Mouse (Mus musculus) midbrain, embryonic 12.5 days (tissue): ENCODE measurements around the gene Stk24. TPM values are rescaled to one million over a fixed set of nuclear protein-coding genes. Genes with fewer than 3 reads are reported as not detected.

Experiments used
- ATAC-seq: fragments of 200-750 bp; cut with Nextera tagmentation; 2 replicates; pipeline ENCODE4 v1.8.0; 2017; ENCODE audit warnings: low read depth, moderate TSS enrichment, moderate library complexity; ENCODE audit not compliant: low FRiP score
- H3K27ac ChIP-seq: fragments of 300-500 bp; sonication (generic); replicated peaks from 2 replicates; pipeline ENCODE4 v1.5.1; 2016; ENCODE audit warnings: mild to moderate bottlenecking
- H3K27me3 ChIP-seq: fragments of 300-500 bp; sonication (generic); 2 replicates; pipeline ENCODE4 v1.6.1; 2016; ENCODE audit warnings: mild to moderate bottlenecking
- H3K36me3 ChIP-seq: fragments of 300-500 bp; sonication (generic); 2 replicates; pipeline ENCODE4 v1.6.1; 2016
- H3K4me1 ChIP-seq: fragments of 300-500 bp; sonication (generic); 2 replicates; pipeline ENCODE4 v1.6.1; 2016
- H3K4me2 ChIP-seq: fragments of 300-500 bp; sonication (generic); replicated peaks from 2 replicates; pipeline ENCODE4 v1.6.1; 2016; ENCODE audit warnings: mild to moderate bottlenecking, moderate library complexity
- H3K4me3 ChIP-seq: fragments of 300-500 bp; sonication (generic); 2 replicates; pipeline ENCODE4 v1.5.1; 2016; ENCODE audit warnings: mild to moderate bottlenecking
- H3K9ac ChIP-seq: fragments of 300-500 bp; sonication (generic); replicated peaks from 2 replicates; pipeline ENCODE4 v1.6.1; 2016; ENCODE audit warnings: mild to moderate bottlenecking, moderate library complexity
- H3K9me3 ChIP-seq: fragments of 300-500 bp; sonication (generic); 2 replicates; pipeline ENCODE4 v1.6.1; 2016; ENCODE audit warnings: mild to moderate bottlenecking
- WGBS: fragments of 180-500 bp; shearing (Covaris S2); methylation state at CpG from one replicate; pipeline ENCODE4 v1.1.7; 2016; 5-methylcytosine and 5-hydroxymethylcytosine counted together
- polyA plus RNA-seq: library from polyadenylated mRNA; unstranded; fragments of >200 nt; fragmentation: Nextera tagmentation; extraction: Ambion mirVana; gene quantifications from 2 replicates; pipeline ENCODE4 v1.2.1, GENCODE M21; 2016

Stk24 gene
- polyA plus RNA-seq, 1 experiment from 2014 or later = 41.1 TPM

- Histone ChIP-seq H3K27me3 (no peaks in the 10 kb centered on the region), H3K4me1 (no peaks in the 10 kb centered on the region), H3K9me3 (no peaks in the 10 kb centered on the region), H3K4me3 (no peak overlapping the region), H3K9ac (no peak overlapping the region), H3K27ac (no peak overlapping the region), H3K36me3 (peaks cover 18% of the 10 kb centered on the region), H3K4me2 (no peak overlapping the region)
- no peak for ATAC-seq
- WGBS = 79% methylated on average over 8 of the region's 8 CpGs
These were observed 112.0 kb downstream of the Stk24 start for GRCm38 (mm10) chr14:121267801-121268200.

GRCm38 (mm10) chr14:121264453-121264852 is 115.4 kb downstream of the Stk24 start:
- no peaks in the 10 kb centered on the region for H3K27me3 ChIP-seq
- peaks cover under 1% of the 10 kb centered on the region; the same call in 1 of the 2 replicates for H3K4me1 ChIP-seq
- H3K9ac ChIP-seq = no peak overlapping the region
- 86% methylated on average over 6 of the region's 6 CpGs for WGBS
- ATAC-seq = no peak
- H3K4me2 ChIP-seq = no peak overlapping the region
- H3K36me3 ChIP-seq = peaks cover 8% of the 10 kb centered on the region
- no peaks in the 10 kb centered on the region for H3K9me3 ChIP-seq
- H3K27ac ChIP-seq = no peak overlapping the region
- H3K4me3 ChIP-seq = no peak overlapping the region

GRCm38 (mm10) chr14:121263912-121264311 is 115.9 kb downstream of the Stk24 start:
- no peak overlapping the region for H3K27ac ChIP-seq
- WGBS = 96% methylated on average over 2 of the region's 2 CpGs
- no peak overlapping the region for H3K4me3 ChIP-seq
- no peaks in the 10 kb centered on the region for H3K27me3 ChIP-seq
- no peak overlapping the region for H3K4me2 ChIP-seq
- no peak overlapping the region for H3K9ac ChIP-seq
- peaks cover 3% of the 10 kb centered on the region; the same call in 1 of the 2 replicates for H3K4me1 ChIP-seq
- H3K36me3 ChIP-seq = peaks cover 8% of the 10 kb centered on the region
- no peak for ATAC-seq
- no peaks in the 10 kb centered on the region for H3K9me3 ChIP-seq

- Histone ChIP-seq H3K4me3 (no peak overlapping the region), H3K9ac (no peak overlapping the region), H3K9me3 (no peaks in the 10 kb centered on the region), H3K4me1 (peaks cover 3% of the 10 kb centered on the region; the same call in 1 of the 2 replicates), H3K4me2 (no peak overlapping the region), H3K36me3 (0 out of 2 replicates have a peak, but pooled peaks cover 3% of the 10 kb centered on the region), H3K27me3 (no peaks in the 10 kb centered on the region), H3K27ac (no peak overlapping the region)
- ATAC-seq = no peak
- WGBS = 76% methylated on average over 4 of the region's 4 CpGs
These were observed 117.2 kb downstream of the Stk24 start for GRCm38 (mm10) chr14:121262606-121263005.

- 76% methylated on average over 5 of the region's 5 CpGs for WGBS
- no peaks in the 10 kb centered on the region for H3K9me3 ChIP-seq
- no peak overlapping the region for H3K9ac ChIP-seq
- H3K27ac ChIP-seq = no peak overlapping the region
- no peak overlapping the region for H3K4me3 ChIP-seq
- no peak for ATAC-seq
- no peaks in the 10 kb centered on the region for H3K27me3 ChIP-seq
- 0 out of 2 replicates have a peak, but pooled peaks cover 5% of the 10 kb centered on the region for H3K36me3 ChIP-seq
- no peak overlapping the region for H3K4me2 ChIP-seq
- peaks cover 3% of the 10 kb centered on the region; the same call in 1 of the 2 replicates for H3K4me1 ChIP-seq
These were observed 118.5 kb downstream of the Stk24 start for GRCm38 (mm10) chr14:121261229-121261879.

- no peaks in the 10 kb centered on the region for H3K27me3 ChIP-seq
- H3K4me1 ChIP-seq = peaks cover 3% of the 10 kb centered on the region; the same call in 1 of the 2 replicates
- H3K4me3 ChIP-seq = no peak overlapping the region
- 52% methylated on average over 7 of the region's 7 CpGs for WGBS
- H3K4me2 ChIP-seq = no peak overlapping the region
- no peak overlapping the region for H3K27ac ChIP-seq
- H3K9ac ChIP-seq = no peak overlapping the region
- H3K36me3 ChIP-seq = 0 out of 2 replicates have a peak, but pooled peaks cover 5% of the 10 kb centered on the region
- H3K9me3 ChIP-seq = no peaks in the 10 kb centered on the region
- ATAC-seq = peak; percentile 47; the same call in 1 of the 2 replicates
These were observed 120.0 kb downstream of the Stk24 start for GRCm38 (mm10) chr14:121259789-121260188.

GRCm38 (mm10) chr14:121259332-121259731 is 120.5 kb downstream of the Stk24 start:
- peak; percentile 47 for ATAC-seq
- H3K4me2 ChIP-seq = no peak overlapping the region
- 0 out of 2 replicates have a peak, but pooled peaks cover 5% of the 10 kb centered on the region for H3K36me3 ChIP-seq
- peaks cover 3% of the 10 kb centered on the region; the same call in 1 of the 2 replicates for H3K4me1 ChIP-seq
- H3K27ac ChIP-seq = peak overlapping the region; percentile 44; the same call in 1 of the 2 replicates
- no peak overlapping the region for H3K9ac ChIP-seq
- no peaks in the 10 kb centered on the region for H3K27me3 ChIP-seq
- no peak overlapping the region for H3K4me3 ChIP-seq
- H3K9me3 ChIP-seq = no peaks in the 10 kb centered on the region
- WGBS = 63% methylated on average over 11 of the region's 11 CpGs

GRCm38 (mm10) chr14:121256896-121257295 is 122.9 kb downstream of the Stk24 start:
- Histone ChIP-seq H3K4me1 (peaks cover 3% of the 10 kb centered on the region; the same call in 1 of the 2 replicates), H3K4me2 (no peak overlapping the region), H3K27ac (no peak overlapping the region), H3K4me3 (no peak overlapping the region), H3K9me3 (no peaks in the 10 kb centered on the region), H3K9ac (no peak overlapping the region), H3K36me3 (0 out of 2 replicates have a peak, but pooled peaks cover 3% of the 10 kb centered on the region), H3K27me3 (no peaks in the 10 kb centered on the region)
- ATAC-seq = no peak
- 95% methylated on average over 7 of the region's 7 CpGs for WGBS

- no peak for ATAC-seq
- Histone ChIP-seq H3K4me3 (no peak overlapping the region), H3K36me3 (0 out of 2 replicates have a peak, but pooled peaks cover 3% of the 10 kb centered on the region), H3K9me3 (no peaks in the 10 kb centered on the region), H3K27me3 (no peaks in the 10 kb centered on the region), H3K27ac (no peak overlapping the region), H3K9ac (no peak overlapping the region), H3K4me1 (peaks cover 3% of the 10 kb centered on the region; the same call in 1 of the 2 replicates), H3K4me2 (no peak overlapping the region)
- WGBS = 89% methylated on average over 13 of the region's 13 CpGs
These were observed 124.3 kb downstream of the Stk24 start for GRCm38 (mm10) chr14:121255469-121255868.

GRCm38 (mm10) chr14:121254869-121255268 is 124.9 kb downstream of the Stk24 start:
- Histone ChIP-seq H3K27ac (no peak overlapping the region), H3K36me3 (0 out of 2 replicates have a peak, but pooled peaks cover 3% of the 10 kb centered on the region), H3K4me2 (no peak overlapping the region), H3K27me3 (no peaks in the 10 kb centered on the region), H3K9ac (no peak overlapping the region), H3K4me1 (peaks cover 3% of the 10 kb centered on the region; the same call in 1 of the 2 replicates), H3K4me3 (no peak overlapping the region), H3K9me3 (no peaks in the 10 kb centered on the region)
- no peak for ATAC-seq
- WGBS = 84% methylated on average over 10 of the region's 10 CpGs

- Histone ChIP-seq H3K4me1 (no peaks in the 10 kb centered on the region), H3K27ac (no peak overlapping the region), H3K9me3 (no peaks in the 10 kb centered on the region), H3K4me3 (no peak overlapping the region), H3K4me2 (no peak overlapping the region), H3K27me3 (no peaks in the 10 kb centered on the region), H3K9ac (no peak overlapping the region), H3K36me3 (0 out of 2 replicates have a peak, but pooled peaks cover 3% of the 10 kb centered on the region)
- no peak for ATAC-seq
- WGBS = 86% methylated on average over 10 of the region's 10 CpGs
These were observed 127.3 kb downstream of the Stk24 start for GRCm38 (mm10) chr14:121252542-121252941.

GRCm38 (mm10) chr14:121251708-121252107 is 128.1 kb downstream of the Stk24 start:
- H3K4me3 ChIP-seq = no peak overlapping the region
- H3K4me1 ChIP-seq = peaks cover 8% of the 10 kb centered on the region
- H3K4me2 ChIP-seq = no peak overlapping the region
- H3K36me3 ChIP-seq = no peaks in the 10 kb centered on the region
- no peak overlapping the region for H3K27ac ChIP-seq
- no peak for ATAC-seq
- WGBS = 75% methylated on average over 4 of the region's 4 CpGs
- H3K9me3 ChIP-seq = no peaks in the 10 kb centered on the region
- H3K27me3 ChIP-seq = no peaks in the 10 kb centered on the region
- H3K9ac ChIP-seq = no peak overlapping the region
